Mouse (Mus musculus): ENCODE measurements around the gene Tor1aip2.

Tor1aip2 gene

DNA sequence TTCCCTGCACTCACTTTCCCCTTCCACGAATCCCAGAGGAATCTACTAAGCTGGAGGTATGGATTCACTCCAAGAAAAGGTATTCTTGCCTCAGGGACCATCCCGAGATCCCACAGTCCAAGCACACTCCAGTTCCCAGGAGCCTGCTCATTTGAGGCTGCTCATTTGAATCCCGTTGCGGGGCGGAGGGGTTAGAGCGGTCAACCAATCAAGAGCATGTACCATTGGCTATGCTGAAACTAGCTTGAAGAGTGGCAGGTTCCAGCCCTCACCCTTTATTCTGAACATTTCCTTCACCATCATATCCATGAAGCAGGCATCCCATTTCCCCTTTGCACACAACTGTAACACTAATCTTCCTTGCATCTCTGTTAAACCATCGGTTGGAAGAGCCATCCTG is 76.9 kb downstream of the Tor1aip2 start:
- DNase-seq, result no peak

DNA sequence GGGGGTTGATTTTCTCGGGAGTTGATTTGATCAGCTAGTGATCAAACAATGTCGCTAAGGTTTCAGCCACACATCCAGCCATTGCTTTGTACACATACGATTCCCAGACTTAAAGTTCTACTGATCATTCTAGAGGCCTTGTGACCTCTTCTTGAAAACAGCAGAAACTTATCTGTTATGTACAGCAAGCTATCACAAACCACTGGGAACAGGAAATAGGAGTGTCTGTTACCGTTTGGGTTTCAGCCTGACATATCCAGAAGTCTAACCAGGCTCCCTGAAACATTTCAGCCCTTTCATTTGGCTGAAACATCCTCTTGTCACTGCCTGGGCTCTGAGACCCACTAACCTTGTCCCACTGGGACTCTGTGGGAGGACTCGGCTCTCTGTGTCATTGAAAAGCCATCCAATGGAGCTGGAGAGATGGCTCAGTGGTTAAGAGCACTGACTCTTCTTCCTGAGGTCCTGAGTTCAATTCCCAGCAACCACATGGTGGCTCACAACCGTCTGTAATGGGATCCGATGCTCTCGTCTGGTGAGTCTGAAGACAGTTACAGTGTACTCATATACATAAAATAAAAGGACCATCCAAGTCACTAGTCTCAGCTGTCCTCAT is 78.8 kb downstream of the Tor1aip2 start:
- no peak for DNase-seq

- no peak for DNase-seq
These were observed 81.6 kb downstream of the Tor1aip2 start for GRCm38 (mm10) chr1:156116770-156117169.
